Mouse (Mus musculus): Measurements from ENCODE around the gene Ift74.
"Not testable (repeated sequence)": the region's sequence is repeated elsewhere in the genome, so short reads cannot be mapped to it uniquely, and the experiment has no call there.

DNA sequence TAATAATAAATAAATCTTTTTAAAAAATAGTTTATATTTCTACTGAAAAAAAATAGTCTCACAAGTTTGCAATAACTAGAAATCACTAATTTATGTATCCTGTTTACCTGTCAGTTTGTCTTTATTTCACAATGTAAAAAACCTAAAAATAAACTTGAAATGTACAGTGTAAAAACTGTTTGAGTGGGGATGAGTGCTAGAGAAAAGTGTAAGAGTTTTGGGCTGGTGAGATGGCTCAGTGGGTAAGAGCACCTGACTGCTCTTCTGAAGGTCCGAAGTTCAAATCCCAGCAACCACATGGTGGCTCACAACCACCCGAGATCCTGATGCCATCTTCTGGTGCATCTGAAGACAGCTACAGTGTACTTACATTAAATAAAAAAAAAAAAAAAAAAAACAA is 75.5 kb downstream of the Ift74 start:
- TF ChIP-seq CTCF (IDR thresholded peaks at IDR 0.05 in 2 of 3, conservative IDR thresholded peaks at IDR 0.05 in 1 of 3; ENCODE audit: control insufficient read depth in 1 of 3, insufficient read depth in 1 of 3, low read depth in 2 of 3, low read length in 3 of 3, poor library complexity in 1 of 3, severe bottlenecking in 1 of 3); MAZ (IDR thresholded peaks at IDR 0.05; ENCODE audit: low read depth, low read length); MAFK (IDR thresholded peaks at IDR 0.05; ENCODE audit: borderline replicate concordance, low read depth, low read length); GABPA (IDR thresholded peaks at IDR 0.05; ENCODE audit: low read depth, low read length); ELF1 (IDR thresholded peaks at IDR 0.05; ENCODE audit: low read depth, low read length); KAT2A (conservative IDR thresholded peaks at IDR 0.05; ENCODE audit: low read depth, low read length); MYC (IDR thresholded peaks at IDR 0.05; ENCODE audit: low read depth, low read length); POLR2AphosphoS2 (IDR thresholded peaks at IDR 0.05; ENCODE audit: low read length); USF1 (IDR thresholded peaks at IDR 0.05; ENCODE audit: low read depth, low read length): not testable (repeated sequence)

Data from MEL (cell line).